Mouse (Mus musculus) hindbrain, embryonic 12.5 days (tissue): ENCODE data around the gene Zfp111. TPM values are rescaled to one million over a fixed set of nuclear protein-coding genes. Genes with fewer than 3 reads are reported as not detected.

Experiments
- ATAC-seq: fragments of 200-750 bp; cut with Nextera tagmentation; 2 replicates; pipeline ENCODE4 v1.8.0; 2017; ENCODE audit warnings: moderate TSS enrichment; ENCODE audit not compliant: low FRiP score
- H3K27ac ChIP-seq: fragments of 300-500 bp; sonication (generic); 2 replicates; pipeline ENCODE4 v1.5.1; 2016; ENCODE audit warnings: mild to moderate bottlenecking
- H3K27me3 ChIP-seq: fragments of 300-500 bp; sonication (generic); 2 replicates; pipeline ENCODE4 v1.6.1; 2016; ENCODE audit warnings: mild to moderate bottlenecking
- H3K36me3 ChIP-seq: fragments of 300-500 bp; sonication (generic); 2 replicates; pipeline ENCODE4 v1.6.1; 2016; ENCODE audit warnings: mild to moderate bottlenecking
- H3K4me1 ChIP-seq: fragments of 300-500 bp; sonication (generic); 2 replicates; pipeline ENCODE4 v1.6.1; 2016
- H3K4me2 ChIP-seq: fragments of 300-500 bp; sonication (generic); replicated peaks from 2 replicates; pipeline ENCODE4 v1.6.1; 2016; ENCODE audit warnings: mild to moderate bottlenecking
- H3K4me3 ChIP-seq: fragments of 300-500 bp; sonication (generic); 2 replicates; pipeline ENCODE4 v1.5.1; 2016; ENCODE audit warnings: mild to moderate bottlenecking
- H3K9ac ChIP-seq: fragments of 300-500 bp; sonication (generic); 2 replicates; pipeline ENCODE4 v1.6.1; 2016; ENCODE audit warnings: mild to moderate bottlenecking, moderate library complexity
- H3K9me3 ChIP-seq: fragments of 300-500 bp; sonication (generic); replicated peaks from 2 replicates; pipeline ENCODE4 v1.6.1; 2016; ENCODE audit warnings: mild to moderate bottlenecking
- WGBS: fragments of 180-500 bp; shearing (Covaris S2); methylation state at CpG from one replicate; pipeline ENCODE4 v1.1.7; 2016; 5-methylcytosine and 5-hydroxymethylcytosine counted together
- polyA plus RNA-seq: library from polyadenylated mRNA; unstranded; fragments of >200 nt; fragmentation: Nextera tagmentation; extraction: Ambion mirVana; gene quantifications from 2 replicates; pipeline ENCODE4 v1.2.1, GENCODE M21; 2016

The Zfp111 gene
- 9.3 and 10.4 TPM in 2 replicates for polyA plus RNA-seq

- no peaks in the 10 kb centered on the region for H3K36me3 ChIP-seq
- H3K27ac ChIP-seq = no peak within 1 kb of the TSS
- H3K9ac ChIP-seq = no peak within 1 kb of the TSS
- H3K9me3 ChIP-seq = no peaks in the 10 kb centered on the region
- peaks cover 7% of the 10 kb centered on the region; the same call in 1 of the 2 replicates for H3K4me1 ChIP-seq
- H3K4me3 ChIP-seq = no peak within 1 kb of the TSS
- no peaks in the 10 kb centered on the region for H3K27me3 ChIP-seq
- H3K4me2 ChIP-seq = no peak within 1 kb of the TSS
- ATAC-seq = no peak
- WGBS = 80% methylated on average over 5 of the region's 5 CpGs
These were observed at the start of gene Zfp111 for GRCm38 (mm10) chr7:24211343-24211742. Gene Zfp111, minus strand, starts transcription at chr7:24211443.

GRCm38 (mm10) chr7:24260000-24260312 is 48.7 kb upstream of the Zfp111 start:
- Histone ChIP-seq H3K4me3 (no peak overlapping the region), H3K27me3 (no peaks in the 10 kb centered on the region), H3K4me1 (peaks cover 6% of the 10 kb centered on the region), H3K36me3 (peaks cover 19% of the 10 kb centered on the region), H3K4me2 (no peak overlapping the region), H3K9me3 (no peaks in the 10 kb centered on the region), H3K27ac (no peak overlapping the region), H3K9ac (no peak overlapping the region)
- 89% methylated on average over 4 of the region's 4 CpGs for WGBS
- no peak for ATAC-seq

GRCm38 (mm10) chr7:24259306-24259999 is 48.2 kb upstream of the Zfp111 start:
- peaks cover 19% of the 10 kb centered on the region for H3K36me3 ChIP-seq
- H3K9me3 ChIP-seq = no peaks in the 10 kb centered on the region
- 85% methylated on average over 13 of the region's 13 CpGs for WGBS
- no peak overlapping the region for H3K27ac ChIP-seq
- no peak overlapping the region for H3K9ac ChIP-seq
- ATAC-seq = no peak
- peaks cover 8% of the 10 kb centered on the region for H3K4me1 ChIP-seq
- H3K4me3 ChIP-seq = no peak overlapping the region
- H3K4me2 ChIP-seq = no peak overlapping the region
- no peaks in the 10 kb centered on the region for H3K27me3 ChIP-seq

DNA sequence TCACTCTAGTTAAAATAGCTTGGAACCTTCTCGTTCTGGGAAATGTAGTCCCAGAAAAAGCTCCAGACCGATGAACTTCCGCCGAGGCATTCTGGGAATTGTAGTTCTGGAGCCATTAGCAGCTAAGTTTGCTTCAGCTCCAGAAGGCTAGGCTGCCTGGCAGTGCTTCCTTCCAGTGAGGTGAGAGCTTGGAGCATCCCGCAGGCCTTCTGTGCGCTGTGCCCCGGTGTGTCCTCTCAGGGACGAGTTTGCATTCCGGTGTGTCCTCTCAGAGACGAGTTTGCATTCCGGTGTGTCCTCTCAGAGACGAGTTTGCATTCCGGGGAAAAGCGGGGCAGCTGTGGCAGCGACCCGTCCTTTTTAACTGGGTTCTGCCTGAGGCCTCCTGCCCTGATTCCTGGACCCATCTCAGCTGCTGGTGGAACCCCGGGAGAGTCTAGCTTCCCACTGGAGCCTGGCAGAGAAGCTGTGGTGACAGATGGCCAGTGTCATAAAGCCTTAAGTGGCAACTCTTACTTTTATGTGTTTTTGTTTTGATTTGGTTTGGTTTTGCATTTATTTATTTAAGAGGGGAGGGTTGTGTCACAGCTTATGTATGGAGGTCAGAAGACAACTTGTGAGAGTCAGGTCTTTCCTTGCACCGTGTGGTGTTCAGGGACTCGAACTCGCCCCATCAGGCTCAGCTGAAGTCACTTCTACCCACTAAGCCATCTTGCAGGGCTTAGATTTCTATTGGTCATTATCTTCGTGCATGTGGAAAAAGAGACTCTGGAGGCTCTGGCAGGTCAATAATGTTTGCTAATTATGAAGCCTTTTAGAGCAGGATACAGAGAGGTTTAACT is 43.6 kb upstream of the Zfp111 start, which contains the start of gene Zfp108:
Zfp108 (plus strand) TSS at position 162 of the 842 bp plus-strand sequence.
- 21% methylated on average over 21 of the region's 21 CpGs for WGBS
- peak; percentile 89 for ATAC-seq
- peaks cover 12% of the 10 kb centered on the region for H3K4me1 ChIP-seq

DNA sequence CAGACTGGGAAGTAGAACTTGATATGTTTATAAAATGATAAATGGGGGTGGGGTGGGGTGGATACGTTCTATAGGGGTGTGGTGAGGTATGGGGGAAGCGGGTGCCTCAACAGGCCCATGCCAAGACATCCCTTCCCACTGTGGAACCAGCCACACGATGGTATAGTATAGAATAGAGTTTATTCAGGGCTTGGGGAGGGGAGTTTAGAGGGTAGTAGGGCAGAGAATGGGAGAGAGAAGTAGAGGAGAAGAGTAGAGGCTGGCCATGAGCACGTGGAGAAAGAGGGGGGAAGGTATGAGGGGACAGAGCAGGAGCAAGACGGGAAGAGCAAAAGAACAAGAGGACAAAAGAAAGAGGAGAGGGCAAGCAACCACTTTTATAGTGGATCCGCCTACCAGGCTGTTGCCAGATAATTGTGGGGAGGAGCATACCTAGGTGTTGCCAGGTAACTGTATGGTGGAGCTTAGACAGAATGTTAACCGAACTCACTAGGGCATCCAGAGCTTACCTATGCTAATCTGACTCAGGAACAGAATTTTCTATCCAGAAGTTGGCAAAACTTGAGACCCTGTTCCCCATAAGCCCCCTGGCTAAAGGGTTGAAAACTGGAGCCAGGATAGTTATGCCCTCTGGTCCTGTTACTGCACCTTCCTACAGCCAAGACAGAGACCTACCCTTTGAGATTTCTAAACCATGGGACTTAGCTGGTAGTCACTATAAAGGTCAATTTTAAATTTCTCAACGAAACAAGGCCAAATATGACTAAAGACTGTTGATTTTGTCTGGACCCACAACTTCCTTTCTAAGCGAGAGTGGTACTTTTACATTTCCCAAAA is 42.8 kb upstream of the Zfp111 start:
- ATAC-seq = peak; percentile 72
- Histone ChIP-seq H3K27ac (no peak overlapping the region), H3K27me3 (no peaks in the 10 kb centered on the region), H3K9ac (no peak overlapping the region), H3K36me3 (no peaks in the 10 kb centered on the region), H3K9me3 (no peaks in the 10 kb centered on the region), H3K4me3 (peak overlapping the region; percentile 49), H3K4me1 (peaks cover 12% of the 10 kb centered on the region), H3K4me2 (peak overlapping the region; percentile 65)
- WGBS = 65% methylated on average over 9 of the region's 9 CpGs

More for the DNA sequence above, 43.6 kb upstream of the Zfp111 start, which contains the start of gene Zfp108:
- Histone ChIP-seq H3K27me3 (no peaks in the 10 kb centered on the region), H3K4me3 (peak within 1 kb of the TSS; percentile 49), H3K9ac (peak within 1 kb of the TSS; percentile 68), H3K36me3 (peaks cover 3% of the 10 kb centered on the region; the same call in 1 of the 2 replicates), H3K9me3 (no peaks in the 10 kb centered on the region), H3K4me2 (peak within 1 kb of the TSS; percentile 65), H3K27ac (peak within 1 kb of the TSS; percentile 49; the same call in 1 of the 2 replicates)

GRCm38 (mm10) chr7:24237040-24237791 is 26.0 kb upstream of the Zfp111 start, which contains the start of gene Zfp109:
Gene Zfp109, minus strand, starts transcription at chr7:24237560.
- peak within 1 kb of the TSS; percentile 73 for H3K9ac ChIP-seq
- ATAC-seq = peak; percentile 86
- no peak within 1 kb of the TSS for H3K27ac ChIP-seq
- H3K4me3 ChIP-seq = peak within 1 kb of the TSS; percentile 68
- 6% methylated on average over 28 of the region's 28 CpGs for WGBS
- H3K4me1 ChIP-seq = peaks cover 7% of the 10 kb centered on the region
- H3K9me3 ChIP-seq = no peaks in the 10 kb centered on the region
- H3K36me3 ChIP-seq = peaks cover 13% of the 10 kb centered on the region; the same call in 1 of the 2 replicates
- peaks cover 2% of the 10 kb centered on the region; the same call in 1 of the 2 replicates for H3K27me3 ChIP-seq
- peak within 1 kb of the TSS; percentile 62 for H3K4me2 ChIP-seq

DNA sequence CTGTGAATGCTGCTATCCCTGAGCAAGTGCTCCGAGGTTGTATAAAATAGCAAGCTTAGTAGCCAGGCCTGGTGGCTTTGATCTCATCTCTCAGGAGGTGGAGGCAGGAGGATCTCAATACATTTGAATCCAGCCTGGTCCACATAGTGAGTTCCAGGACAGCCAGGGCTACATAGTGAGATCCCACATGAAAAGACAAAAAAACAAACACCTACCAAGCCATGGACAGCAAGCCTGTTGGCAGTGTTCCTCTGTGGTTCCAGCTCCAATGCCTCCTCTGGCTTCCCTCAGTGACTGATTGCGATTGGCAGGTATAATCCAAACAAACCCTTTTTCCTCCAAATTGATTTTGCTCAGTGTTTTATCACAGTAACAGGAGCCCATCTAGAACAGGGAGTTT is 947 bp downstream of the Zfp111 start:
- ATAC-seq = no peak
- Histone ChIP-seq H3K27ac (no peak overlapping the region), H3K4me1 (peaks cover 7% of the 10 kb centered on the region; the same call in 1 of the 2 replicates), H3K9me3 (no peaks in the 10 kb centered on the region), H3K27me3 (no peaks in the 10 kb centered on the region), H3K4me3 (no peak overlapping the region), H3K36me3 (peaks cover 6% of the 10 kb centered on the region; the same call in 1 of the 2 replicates), H3K4me2 (no peak overlapping the region), H3K9ac (no peak overlapping the region)
- WGBS = 86% methylated on average over 2 of the region's 2 CpGs

- Histone ChIP-seq H3K27ac (no peak overlapping the region), H3K27me3 (no peaks in the 10 kb centered on the region), H3K4me1 (peaks cover 7% of the 10 kb centered on the region; the same call in 1 of the 2 replicates), H3K4me2 (peak overlapping the region; percentile 77), H3K36me3 (peaks cover 21% of the 10 kb centered on the region), H3K4me3 (peak overlapping the region; percentile 62), H3K9me3 (no peaks in the 10 kb centered on the region), H3K9ac (no peak overlapping the region)
- ATAC-seq = peak; percentile 67; the same call in 1 of the 2 replicates
- 63% methylated on average over 7 of the region's 7 CpGs for WGBS
These were observed 2.9 kb downstream of the Zfp111 start for GRCm38 (mm10) chr7:24208282-24208886.

DNA sequence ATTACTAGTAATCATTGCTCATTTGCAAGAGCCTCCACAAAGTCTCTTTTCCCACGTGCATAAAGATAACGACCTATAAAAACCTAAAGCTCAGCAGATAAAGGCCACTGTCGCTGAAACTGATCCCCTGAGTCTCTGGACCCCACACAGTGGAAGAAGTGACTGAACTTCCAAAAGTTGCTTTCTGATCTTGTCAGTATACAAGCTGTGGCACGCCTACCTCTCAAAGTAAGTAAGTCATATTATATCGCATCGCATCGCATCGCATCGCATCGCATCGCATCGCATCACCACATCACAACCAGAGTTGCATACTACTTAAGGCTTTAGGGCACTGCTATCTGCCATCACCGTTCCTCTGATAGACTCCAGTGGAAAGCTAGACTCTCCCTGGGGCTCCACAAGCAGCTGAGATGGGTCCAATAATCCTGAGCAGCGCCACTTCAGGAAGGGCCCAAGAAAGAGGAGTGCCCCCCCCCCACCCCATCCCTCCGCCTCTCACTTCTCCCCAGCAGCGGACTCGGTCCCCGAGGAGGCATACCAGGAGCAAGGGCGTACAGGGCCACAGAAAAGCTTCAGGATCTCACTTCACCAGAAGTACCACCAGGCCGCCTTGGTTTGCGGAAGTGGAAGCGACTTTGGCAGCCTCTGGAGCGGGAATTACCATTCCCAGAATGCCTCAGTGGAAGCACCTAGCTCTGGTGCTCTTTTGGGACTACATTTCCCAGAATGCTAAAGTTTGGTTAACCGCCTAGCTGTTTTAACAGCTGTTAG is 3.6 kb downstream of the Zfp111 start:
- peak overlapping the region; percentile 62 for H3K4me3 ChIP-seq
- H3K27me3 ChIP-seq = no peaks in the 10 kb centered on the region
- H3K27ac ChIP-seq = peak overlapping the region; percentile 71; the same call in 1 of the 2 replicates
- peak overlapping the region; percentile 82 for H3K9ac ChIP-seq
- peak overlapping the region; percentile 77 for H3K4me2 ChIP-seq
- WGBS = 17% methylated on average over 24 of the region's 24 CpGs
- peak; percentile 88 for ATAC-seq
- H3K9me3 ChIP-seq = no peaks in the 10 kb centered on the region
- H3K36me3 ChIP-seq = peaks cover 25% of the 10 kb centered on the region
- peaks cover 7% of the 10 kb centered on the region; the same call in 1 of the 2 replicates for H3K4me1 ChIP-seq

- Histone ChIP-seq H3K36me3 (peaks cover 74% of the 10 kb centered on the region), H3K27ac (no peak overlapping the region), H3K4me3 (no peak overlapping the region), H3K4me1 (no peaks in the 10 kb centered on the region), H3K9ac (no peak overlapping the region), H3K27me3 (no peaks in the 10 kb centered on the region), H3K4me2 (no peak overlapping the region), H3K9me3 (peaks cover 15% of the 10 kb centered on the region)
- WGBS = 88% methylated on average over 4 of the region's 4 CpGs
- ATAC-seq = no peak
These were observed 14.3 kb downstream of the Zfp111 start for GRCm38 (mm10) chr7:24196961-24197360.
